Mouse (Mus musculus): ENCODE measurements at regions not wholly inside any gene's neighbourhood (a gene's known extent, or its start where the extent isn't known, plus 50 kb on each side); places are given as distances from the start of the nearest gene placed in this dataset.

DNA sequence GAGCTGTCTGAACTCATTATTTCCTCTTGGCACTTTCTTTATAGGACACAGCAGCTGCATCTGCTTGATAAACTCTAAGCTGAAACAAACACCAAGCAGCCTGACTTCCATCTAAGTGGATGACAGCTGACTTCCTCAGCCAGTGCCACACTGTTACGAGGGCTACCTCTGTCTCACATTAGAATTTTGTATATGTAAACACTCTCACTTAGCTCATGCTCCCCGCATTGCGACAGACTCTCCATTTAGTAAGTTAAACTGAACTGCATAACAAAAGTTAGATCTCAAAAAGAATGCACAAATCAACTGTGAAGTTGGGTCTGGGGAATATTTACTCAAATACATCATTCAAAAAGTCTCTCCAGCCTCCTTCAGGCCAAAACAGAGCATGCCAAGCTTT, 432.1 kb downstream of the Dcdc2c start:
- no peak for TF ChIP-seq POLR2A (IDR thresholded peaks at IDR 0.05; ENCODE audit: borderline replicate concordance, extremely low read depth, insufficient read depth, insufficient read length, poor library complexity, severe bottlenecking)
- no peak for TF ChIP-seq CTCF (IDR thresholded peaks at IDR 0.05; ENCODE audit: borderline replicate concordance, extremely low read depth, insufficient read depth, insufficient read length)
